Mouse (Mus musculus) midbrain, embryonic 10.5 days (tissue): ENCODE measurements around the gene Serpinb1b. TPM values are rescaled to one million over a fixed set of nuclear protein-coding genes. Genes with fewer than 3 reads are reported as not detected.

Source experiments
- DNase-seq: peaks from one replicate; pipeline ENCODE4 v3.0.0-alpha.2; 2017; ENCODE audit warnings: low spot score
- H3K27ac ChIP-seq: fragments of 300-500 bp; sonication (generic); replicated peaks from 2 replicates; pipeline ENCODE4 v1.5.1; 2016; ENCODE audit warnings: mild to moderate bottlenecking
- H3K27me3 ChIP-seq: fragments of 300-500 bp; sonication (generic); 2 replicates; pipeline ENCODE4 v1.6.1; 2016; ENCODE audit warnings: low read depth, mild to moderate bottlenecking; ENCODE audit not compliant: poor library complexity, severe bottlenecking
- H3K36me3 ChIP-seq: fragments of 300-500 bp; sonication (generic); 2 replicates; pipeline ENCODE4 v1.6.1; 2016; ENCODE audit warnings: mild to moderate bottlenecking, moderate library complexity
- H3K4me1 ChIP-seq: fragments of 300-500 bp; sonication (generic); 2 replicates; pipeline ENCODE4 v1.6.1; 2016
- H3K4me3 ChIP-seq: fragments of 300-500 bp; sonication (generic); 2 replicates; pipeline ENCODE4 v1.5.1; 2016; ENCODE audit warnings: mild to moderate bottlenecking, moderate library complexity
- H3K9me3 ChIP-seq: fragments of 300-500 bp; sonication (generic); replicated peaks from 2 replicates; pipeline ENCODE4 v1.6.1; 2016; ENCODE audit warnings: mild to moderate bottlenecking
- WGBS: fragments of 180-500 bp; shearing (Covaris S2); methylation state at CpG from one replicate; pipeline ENCODE4 v1.1.7; 2016; 5-methylcytosine and 5-hydroxymethylcytosine counted together
- polyA plus RNA-seq: library from polyadenylated mRNA; unstranded; fragments of >200 nt; fragmentation: Nextera tagmentation; extraction: Ambion mirVana; gene quantifications from 2 replicates; pipeline ENCODE4 v1.2.1, GENCODE M21; 2016

Serpinb1b gene
- polyA plus RNA-seq, 1 experiment from 2014 or later, result 0.25 TPM

DNA sequence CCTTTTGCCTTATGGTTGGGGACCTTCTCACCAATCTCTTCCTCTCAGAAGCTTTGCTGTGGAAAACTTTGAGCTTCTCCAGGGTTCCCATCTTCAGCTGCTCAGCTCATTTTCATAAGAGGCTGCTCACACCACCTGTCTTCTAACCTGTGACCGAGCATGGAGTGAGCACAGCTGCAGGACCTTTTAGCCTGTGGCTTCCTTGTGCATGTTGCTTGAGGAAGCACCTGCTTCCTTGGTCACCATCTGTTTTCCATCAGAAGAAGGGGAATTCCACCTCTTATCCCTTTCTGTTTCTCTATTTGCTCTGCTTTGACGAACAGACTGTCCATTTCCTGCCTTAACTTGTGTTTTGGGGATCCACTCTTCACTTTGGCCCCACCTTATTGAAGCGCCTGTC, 34.7 kb downstream of the Serpinb1b start:
- Histone ChIP-seq H3K27me3 (no peaks in the 10 kb centered on the region), H3K27ac (no peak overlapping the region), H3K4me3 (no peak overlapping the region), H3K9me3 (peaks cover 7% of the 10 kb centered on the region; the same call in 1 of the 2 replicates), H3K4me1 (no peaks in the 10 kb centered on the region), H3K36me3 (no peaks in the 10 kb centered on the region)
- DNase-seq, result no peak
- 78% methylated on average over 3 of the region's 3 CpGs for WGBS

- Histone ChIP-seq H3K36me3 (no peaks in the 10 kb centered on the region), H3K27me3 (no peaks in the 10 kb centered on the region), H3K27ac (no peak overlapping the region), H3K4me3 (no peak overlapping the region), H3K9me3 (no peaks in the 10 kb centered on the region; the same call in 1 of the 2 replicates), H3K4me1 (no peaks in the 10 kb centered on the region)
- DNase-seq, result no peak
- WGBS, result 88% methylated on average over 2 of the region's 2 CpGs
These were observed 59.3 kb downstream of the Serpinb1b start for GRCm38 (mm10) chr13:33137717-33138116.

DNA sequence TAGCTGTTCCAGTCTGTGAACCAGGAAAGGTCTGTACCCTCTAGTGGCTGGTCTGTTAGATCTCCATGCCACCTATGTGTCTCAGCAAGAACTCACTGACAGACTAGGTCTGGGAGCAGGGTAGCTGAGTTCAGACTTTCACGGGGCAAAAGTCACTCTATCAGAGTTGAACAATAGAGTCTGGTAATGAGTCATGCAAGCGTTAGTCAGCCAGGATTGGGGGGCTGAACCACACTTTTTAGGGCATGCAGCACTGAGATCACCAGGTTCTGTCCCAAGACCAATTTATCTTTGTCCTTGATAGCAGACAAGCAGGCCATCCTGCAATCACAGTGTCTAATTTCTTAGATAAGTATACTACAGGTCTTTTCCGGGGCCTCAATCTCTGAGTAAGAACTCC, 63.1 kb downstream of the Serpinb1b start:
- Histone ChIP-seq H3K27ac (no peak overlapping the region), H3K9me3 (peaks cover 4% of the 10 kb centered on the region; the same call in 1 of the 2 replicates), H3K27me3 (no peaks in the 10 kb centered on the region), H3K4me1 (no peaks in the 10 kb centered on the region), H3K36me3 (no peaks in the 10 kb centered on the region), H3K4me3 (no peak overlapping the region)
- 85% methylated on average over 3 of the region's 3 CpGs for WGBS
- no peak for DNase-seq

Other genes starting within 250 kb of the Serpinb1b start
- gene Serpinb1a, start 227.4 kb upstream of the Serpinb1b start, polyA plus RNA-seq, result 1.1 and 1.9 TPM in 2 replicates
- gene Serpinb1c, start 180.4 kb upstream of the Serpinb1b start, polyA plus RNA-seq, result not detected in 2 replicates
- 0.55 and 0.63 TPM in 2 replicates for gene Serpinb6b, start 113.4 kb upstream of the Serpinb1b start, polyA plus RNA-seq
- gene Serpinb9, start 75.3 kb upstream of the Serpinb1b start, polyA plus RNA-seq, result 0.80 and 0.98 TPM in 2 replicates
- gene Serpinb9b, start 51.2 kb upstream of the Serpinb1b start, polyA plus RNA-seq, result not detected in 2 replicates
- gene Serpinb9c, start 81.2 kb downstream of the Serpinb1b start, polyA plus RNA-seq, result not detected in 2 replicates
- not detected in 2 replicates for gene Serpinb9d, start 114.4 kb downstream of the Serpinb1b start, polyA plus RNA-seq
- not detected in 2 replicates for gene Serpinb9e, start 171.0 kb downstream of the Serpinb1b start, polyA plus RNA-seq
- gene Serpinb9f, start 245.5 kb downstream of the Serpinb1b start, polyA plus RNA-seq, result not detected in 2 replicates